Mouse (Mus musculus) macrophage (primary cell): Measurements from ENCODE around the gene Nsmce1. TPM values are rescaled to one million over a fixed set of nuclear protein-coding genes. Genes with fewer than 3 reads are reported as not detected.

Source experiments
- H3K27ac ChIP-seq: fragments of 350-480 bp; formaldehyde crosslinking; 2 replicates; pipeline ENCODE4 v1.9.0; 2021
- H3K36me3 ChIP-seq: fragments of 350-480 bp; formaldehyde crosslinking; 2 replicates; pipeline ENCODE4 v1.9.0; 2021; ENCODE audit errors: inconsistent target
- H3K4me3 ChIP-seq: fragments of 350-480 bp; formaldehyde crosslinking; 2 replicates; pipeline ENCODE4 v1.9.0; 2021; ENCODE audit errors: inconsistent target
- H3K79me2 ChIP-seq: fragments of 350-480 bp; formaldehyde crosslinking; 2 replicates; pipeline ENCODE4 v1.9.0; 2021; ENCODE audit errors: inconsistent target
- WGBS: methylation state at CpG from one replicate; pipeline ENCODE4 v1.1.7; 2026; ENCODE audit warnings: inconsistent platforms; ENCODE audit not compliant: missing documents; 5-methylcytosine and 5-hydroxymethylcytosine counted together
- polyA plus RNA-seq: library from polyadenylated mRNA; stranded (reverse); fragments of 250-400 nt; gene quantifications from 3 replicates; pipeline ENCODE4 v1.2.4, GENCODE M21; 2018; ENCODE audit warnings: inconsistent platforms

The Nsmce1 gene
- polyA plus RNA-seq, 1 experiment from 2014 or later = 20.1 TPM

GRCm38 (mm10) chr7:125480518-125480917 lies 10.9 kb downstream of the Nsmce1 start:
- WGBS = 90% methylated on average over 4 of the region's 4 CpGs
- Histone ChIP-seq H3K36me3 (peaks cover 14% of the 10 kb centered on the region), H3K79me2 (no peaks in the 10 kb centered on the region), H3K27ac (no peak overlapping the region), H3K4me3 (no peak overlapping the region)

GRCm38 (mm10) chr7:125478391-125478984 lies 12.9 kb downstream of the Nsmce1 start:
- Histone ChIP-seq H3K36me3 (peaks cover 14% of the 10 kb centered on the region), H3K4me3 (no peak overlapping the region), H3K27ac (no peak overlapping the region), H3K79me2 (no peaks in the 10 kb centered on the region)
- WGBS = 83% methylated on average over 7 of the region's 7 CpGs

DNA sequence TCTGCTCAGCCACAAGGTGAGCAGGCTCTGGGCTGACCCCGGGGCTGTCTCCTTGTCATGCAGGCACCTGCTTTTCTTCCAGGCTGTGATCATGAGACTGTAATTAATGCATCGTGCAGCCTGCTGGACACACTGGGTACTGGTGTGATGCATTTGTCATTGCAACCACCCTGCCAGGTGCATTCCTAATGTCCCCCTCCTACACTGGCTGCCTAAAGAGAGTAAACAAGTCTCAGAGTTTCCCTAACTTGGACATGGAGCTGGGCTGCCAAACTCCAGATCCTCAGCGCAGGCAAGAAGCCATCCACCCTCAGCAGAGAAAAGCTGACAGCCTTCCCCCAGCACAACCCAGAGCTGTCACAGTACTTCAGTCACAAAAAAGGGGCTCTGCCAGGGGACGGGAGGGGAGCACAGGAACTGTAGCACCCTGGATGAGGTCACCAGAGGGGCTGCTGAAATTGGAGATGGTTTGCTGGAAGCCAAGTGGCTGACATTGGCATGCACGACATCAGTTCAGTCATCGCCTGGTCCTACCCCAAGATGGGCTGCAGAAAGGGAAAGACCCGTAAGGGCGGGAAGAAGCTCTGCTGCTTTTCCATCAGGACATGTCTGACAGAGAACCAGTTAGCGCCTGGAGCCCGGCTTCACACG lies 15.7 kb downstream of the Nsmce1 start:
- Histone ChIP-seq H3K4me3 (no peak overlapping the region), H3K79me2 (no peaks in the 10 kb centered on the region), H3K27ac (no peak overlapping the region), H3K36me3 (peaks cover 14% of the 10 kb centered on the region; the same call in 1 of the 2 replicates)
- 89% methylated on average over 11 of the region's 11 CpGs for WGBS

- no peak overlapping the region for H3K4me3 ChIP-seq
- H3K79me2 ChIP-seq = no peaks in the 10 kb centered on the region
- no peak overlapping the region for H3K27ac ChIP-seq
- peaks cover 12% of the 10 kb centered on the region; the same call in 1 of the 2 replicates for H3K36me3 ChIP-seq
- 96% methylated on average over 4 of the region's 4 CpGs for WGBS
These were observed 16.9 kb downstream of the Nsmce1 start for GRCm38 (mm10) chr7:125474535-125474934.

- 13% methylated on average over 13 of the region's 13 CpGs for WGBS
- peaks cover 29% of the 10 kb centered on the region for H3K36me3 ChIP-seq
- H3K27ac ChIP-seq = peak overlapping the region; percentile 61
- no peaks in the 10 kb centered on the region for H3K79me2 ChIP-seq
- no peak overlapping the region for H3K4me3 ChIP-seq
These were observed 19.2 kb downstream of the Nsmce1 start for GRCm38 (mm10) chr7:125471991-125472741.

DNA sequence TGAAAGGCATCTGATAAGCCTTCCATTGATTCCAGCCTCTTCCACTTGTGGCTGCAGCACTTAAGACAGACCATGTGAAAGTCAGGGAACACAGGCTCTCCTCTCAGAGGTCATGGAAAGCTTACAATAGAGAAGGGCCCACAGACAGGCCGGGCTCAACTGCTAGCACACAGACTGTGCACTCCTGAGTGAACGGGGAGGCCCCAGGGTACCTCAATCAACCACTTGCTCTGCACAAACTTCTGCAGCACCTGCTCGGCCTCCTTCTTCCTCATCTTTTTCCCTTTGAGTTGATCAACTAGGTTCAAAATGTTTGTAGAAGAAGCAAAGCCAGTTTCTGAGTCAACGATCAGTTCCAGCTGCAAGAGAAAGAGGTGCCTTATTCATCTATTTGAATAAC lies 20.5 kb downstream of the Nsmce1 start:
- H3K36me3 ChIP-seq = peaks cover 37% of the 10 kb centered on the region
- H3K79me2 ChIP-seq = no peaks in the 10 kb centered on the region
- 93% methylated on average over 4 of the region's 4 CpGs for WGBS
- H3K27ac ChIP-seq = no peak overlapping the region
- H3K4me3 ChIP-seq = no peak overlapping the region

DNA sequence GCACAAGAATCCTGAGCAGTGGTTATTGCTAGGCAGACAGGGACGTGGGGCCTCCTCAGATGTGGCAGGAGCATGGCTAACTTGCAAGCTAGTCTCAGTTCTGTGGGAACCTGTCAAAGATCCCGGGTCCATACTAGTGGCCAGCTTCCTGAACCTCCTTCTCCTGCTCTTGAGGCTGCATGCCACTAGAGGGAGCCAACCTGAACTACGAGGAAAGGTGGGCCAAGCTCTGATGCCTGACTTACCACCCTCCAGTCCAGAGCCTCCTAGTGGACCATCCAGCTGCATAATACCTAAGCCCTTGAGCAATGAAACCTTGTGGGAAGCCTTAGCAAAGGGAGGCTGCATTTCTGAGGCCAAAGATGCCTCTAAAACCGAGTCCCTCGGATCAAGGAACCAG lies 21.5 kb downstream of the Nsmce1 start:
- Histone ChIP-seq H3K27ac (no peak overlapping the region), H3K4me3 (no peak overlapping the region), H3K79me2 (no peaks in the 10 kb centered on the region), H3K36me3 (peaks cover 37% of the 10 kb centered on the region)
- 49% methylated on average over 5 of the region's 5 CpGs for WGBS

- WGBS = 89% methylated on average over 2 of the region's 2 CpGs
- H3K27ac ChIP-seq = no peak overlapping the region
- H3K36me3 ChIP-seq = peaks cover 8% of the 10 kb centered on the region; the same call in 1 of the 2 replicates
- no peak overlapping the region for H3K4me3 ChIP-seq
- H3K79me2 ChIP-seq = no peaks in the 10 kb centered on the region
These were observed 29.2 kb downstream of the Nsmce1 start for GRCm38 (mm10) chr7:125462200-125462599.

- 97% methylated on average over 4 of the region's 4 CpGs for WGBS
These were observed 37.7 kb downstream of the Nsmce1 start for GRCm38 (mm10) chr7:125453671-125454070.

GRCm38 (mm10) chr7:125451078-125451477 lies 40.3 kb downstream of the Nsmce1 start:
- H3K79me2 ChIP-seq = no peaks in the 10 kb centered on the region
- WGBS = 89% methylated on average over 2 of the region's 2 CpGs
- no peak overlapping the region for H3K27ac ChIP-seq
- H3K4me3 ChIP-seq = no peak overlapping the region
- no peaks in the 10 kb centered on the region for H3K36me3 ChIP-seq

More at GRCm38 (mm10) chr7:125453671-125454070, 37.7 kb downstream of the Nsmce1 start:
- H3K79me2 ChIP-seq = no peaks in the 10 kb centered on the region
- H3K36me3 ChIP-seq = no peaks in the 10 kb centered on the region
- no peak overlapping the region for H3K27ac ChIP-seq
- no peak overlapping the region for H3K4me3 ChIP-seq

GRCm38 (mm10) chr7:125450678-125451077 lies 40.7 kb downstream of the Nsmce1 start:
- Histone ChIP-seq H3K27ac (no peak overlapping the region), H3K4me3 (no peak overlapping the region), H3K36me3 (no peaks in the 10 kb centered on the region), H3K79me2 (no peaks in the 10 kb centered on the region)
- 91% methylated on average over 1 of the region's 1 CpGs for WGBS

DNA sequence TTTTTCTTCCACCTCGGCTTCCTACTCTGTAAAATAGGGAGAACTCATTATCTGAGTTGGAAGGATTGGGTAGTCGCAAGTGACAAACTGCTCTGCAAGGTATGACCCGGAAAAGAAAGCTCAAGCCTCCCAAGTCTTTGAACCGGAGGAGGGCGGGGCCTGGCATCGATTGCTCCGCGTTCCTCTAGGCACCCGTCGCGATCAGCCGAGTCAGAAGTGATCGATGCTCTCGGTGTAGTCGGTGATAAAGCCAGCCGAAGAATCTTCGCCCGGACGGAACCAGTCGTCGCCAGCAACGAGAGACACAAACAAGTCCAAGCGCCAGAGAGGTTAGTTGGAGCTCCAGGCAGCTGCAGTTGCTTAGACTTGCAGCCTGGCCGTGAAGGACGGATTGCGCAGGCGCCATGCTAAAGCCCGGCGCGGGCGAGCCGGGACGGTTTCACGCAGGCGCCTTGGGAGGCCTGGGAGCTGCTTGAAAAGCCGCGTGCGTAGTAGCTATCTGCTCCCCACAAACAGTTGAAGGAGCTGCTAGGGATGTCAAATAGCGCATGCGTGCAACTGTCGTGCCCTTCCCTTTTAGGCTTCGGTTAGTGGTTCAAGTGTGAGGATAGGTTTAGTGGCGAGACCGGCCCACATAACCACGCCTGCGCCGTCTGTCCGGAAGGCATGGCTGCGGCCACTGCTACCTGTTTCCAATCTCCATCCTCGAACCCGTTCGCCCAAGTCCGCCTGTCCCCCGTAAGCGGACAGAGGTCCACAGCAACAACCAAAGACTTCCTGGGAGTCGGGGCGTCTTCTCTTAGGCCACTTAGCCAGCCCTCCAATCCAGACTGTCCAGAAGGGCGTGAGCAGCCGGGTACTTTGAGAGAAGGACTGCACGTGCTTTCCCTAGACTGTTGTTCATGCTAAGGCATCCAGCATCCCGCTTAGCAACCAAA lies 46.7 kb downstream of the Nsmce1 start, which contains the start of gene Kdm8:
TSS of gene Kdm8 (plus strand) at position 213 of the 938 bp plus-strand sequence.
- Histone ChIP-seq H3K4me3 (peak within 1 kb of the TSS; percentile 81), H3K36me3 (no peaks in the 10 kb centered on the region), H3K79me2 (peaks cover 6% of the 10 kb centered on the region; the same call in 1 of the 2 replicates), H3K27ac (peak within 1 kb of the TSS; percentile 90)
- whole genome bisulfite sequencing = 2% methylated on average over 58 of the region's 61 CpGs

- peak overlapping the region; percentile 81 for H3K4me3 ChIP-seq
- H3K27ac ChIP-seq = peak overlapping the region; percentile 90
- H3K79me2 ChIP-seq = peaks cover 6% of the 10 kb centered on the region; the same call in 1 of the 2 replicates
- 18% methylated on average over 10 of the region's 10 CpGs for whole genome bisulfite sequencing
- no peaks in the 10 kb centered on the region for H3K36me3 ChIP-seq
These were observed 47.3 kb downstream of the Nsmce1 start for GRCm38 (mm10) chr7:125444076-125444463.

DNA sequence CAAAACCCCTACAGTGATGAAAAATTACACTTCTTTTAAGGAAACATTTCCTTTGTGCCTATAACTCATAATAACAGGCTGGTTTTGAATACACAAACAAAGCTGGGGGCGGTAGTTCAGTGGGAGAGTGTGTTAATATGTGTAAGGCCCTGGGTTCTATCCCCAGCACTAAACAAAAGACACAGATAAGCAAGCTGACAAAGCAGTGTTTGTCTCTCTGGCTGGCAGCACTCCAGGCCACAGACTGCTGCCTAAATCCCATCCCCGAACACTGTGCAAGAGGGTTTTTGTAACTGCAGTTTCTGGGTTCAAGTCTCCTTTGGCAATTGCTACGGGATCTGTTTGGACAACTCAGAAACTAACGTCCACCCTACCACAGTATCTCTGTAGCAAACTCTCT lies 49.1 kb downstream of the Nsmce1 start:
- Histone ChIP-seq H3K79me2 (peaks cover 6% of the 10 kb centered on the region; the same call in 1 of the 2 replicates), H3K27ac (no peak overlapping the region), H3K36me3 (no peaks in the 10 kb centered on the region), H3K4me3 (no peak overlapping the region)
- 89% methylated on average over 4 of the region's 4 CpGs for WGBS
